Mouse (Mus musculus) heart, adult 2 months (tissue): ENCODE measurements around the gene Rnd2. TPM values are rescaled to one million over a fixed set of nuclear protein-coding genes. Genes with fewer than 3 reads are reported as not detected.

Source experiments
- DNase-seq, 2 experiments: peaks; one replicate each; pipeline ENCODE4 v3.0.0; 2021
- H3K27ac ChIP-seq: fragments of 200-600 bp; 2 replicates; pipeline ENCODE4 v1.8.1; 2022
- H3K27me3 ChIP-seq: fragments of 200-500 bp; 2 replicates; pipeline ENCODE4 v1.6.1; 2012; ENCODE audit warnings: mild to moderate bottlenecking, low read length, inconsistent platforms, mixed read lengths; ENCODE audit not compliant: control insufficient read depth, insufficient read depth
- H3K36me3 ChIP-seq: fragments of 200-500 bp; 2 replicates; pipeline ENCODE4 v1.6.1; 2012; ENCODE audit warnings: low read length, inconsistent platforms; ENCODE audit not compliant: control insufficient read depth, insufficient read depth
- H3K4me1 ChIP-seq: fragments of 200-500 bp; 2 replicates; pipeline ENCODE4 v1.6.1; 2011; ENCODE audit warnings: low read length; ENCODE audit not compliant: control insufficient read depth, insufficient read depth
- H3K4me3 ChIP-seq: fragments of 200-600 bp; 2 replicates; pipeline ENCODE4 v1.8.1; 2022
- H3K79me2 ChIP-seq: fragments of 200-500 bp; replicated peaks from 2 replicates; pipeline ENCODE4 v1.6.1; 2012; ENCODE audit warnings: mild to moderate bottlenecking, inconsistent platforms, low read length, moderate library complexity, mixed read lengths; ENCODE audit not compliant: control insufficient read depth, insufficient read depth
- H3K9ac ChIP-seq: fragments of 200-500 bp; 2 replicates; pipeline ENCODE4 v1.6.1; 2012; ENCODE audit warnings: low read depth, mild to moderate bottlenecking, control low read depth, inconsistent platforms, low read length, mixed read lengths
- CTCF ChIP-seq: fragments of 200-600 bp; IDR thresholded peaks from 2 replicates; pipeline ENCODE4 v1.8.1; 2022; ENCODE audit warnings: antibody characterized with exemption, mild to moderate bottlenecking, moderate library complexity
- EP300 ChIP-seq: fragments of 200-500 bp; IDR thresholded peaks from 2 replicates; pipeline ENCODE4 v1.6.1; 2011; ENCODE audit warnings: low read depth, low read length, control low read depth; ENCODE audit not compliant: insufficient read depth
- POLR2A ChIP-seq: fragments of 200-500 bp; IDR thresholded peaks from 2 replicates; pipeline ENCODE4 v1.6.1; 2011; ENCODE audit warnings: mild to moderate bottlenecking, low read depth, low read length, control low read depth; ENCODE audit not compliant: insufficient read depth
- WGBS: fragments of 180-500 bp; shearing (Covaris S2); methylation state at CpG from one replicate; pipeline ENCODE4 v1.1.7; 2018; 5-methylcytosine and 5-hydroxymethylcytosine counted together
- intact Hi-C: fragments of 180-260 bp; cut with DNase I; formaldehyde crosslinking; loops from one replicate; pipeline ENCODE4 v1.15.1; 2025
- polyA plus RNA-seq: library from polyadenylated mRNA; depleted of rRNA; stranded (reverse); fragments of >200 nt; gene quantifications from 2 replicates; pipeline ENCODE4 v1.2.3, GENCODE M21; 2012
- total RNA-seq, 2 experiments: library from RNA; stranded (reverse); gene quantifications; 2 replicates each; pipeline ENCODE4 v1.2.3; 2021

The Rnd2 gene
- total and polyA plus RNA-seq, 3 experiments, result 5.8 to 8.0 (median 6.5) TPM

- WGBS, result 47% methylated on average over 3 of the region's 3 CpGs
- Histone ChIP-seq H3K79me2 (no peaks in the 10 kb centered on the region), H3K9ac (no peak overlapping the region), H3K27me3 (no peaks in the 10 kb centered on the region), H3K4me3 (no peak overlapping the region), H3K36me3 (no peaks in the 10 kb centered on the region), H3K4me1 (peaks cover 6% of the 10 kb centered on the region; the same call in 1 of the 2 replicates), H3K27ac (no peak overlapping the region)
- DNase-seq, result no peak
- intact Hi-C loops, result no loop called here
- no peak for TF ChIP-seq EP300
- peak; percentile 26; the same call in 1 of the 2 replicates for TF ChIP-seq CTCF
Measured at GRCm38 (mm10) chr11:101419610-101420009, 45.2 kb upstream of the Rnd2 start.

- 0 out of 2 replicates have a peak, but pooled peaks cover 1% of the 10 kb centered on the region for H3K79me2 ChIP-seq
- WGBS, result 78% methylated on average over 5 of the region's 5 CpGs
- H3K4me3 ChIP-seq, result no peak overlapping the region
- H3K9ac ChIP-seq, result no peak overlapping the region
- intact Hi-C loops, result no loop called here
- no peak for DNase-seq
- H3K27me3 ChIP-seq, result no peaks in the 10 kb centered on the region
- H3K27ac ChIP-seq, result no peak overlapping the region
- H3K36me3 ChIP-seq, result no peaks in the 10 kb centered on the region
- no peak for TF ChIP-seq EP300
- TF ChIP-seq POLR2A, result no peak
- TF ChIP-seq CTCF, result no peak
- H3K4me1 ChIP-seq, result peaks cover 6% of the 10 kb centered on the region; the same call in 1 of the 2 replicates
Measured at GRCm38 (mm10) chr11:101420148-101420547, 44.7 kb upstream of the Rnd2 start.

- Histone ChIP-seq H3K79me2 (0 out of 2 replicates have a peak, but pooled peaks cover 1% of the 10 kb centered on the region), H3K27ac (peak within 1 kb of the TSS; percentile 91), H3K27me3 (no peaks in the 10 kb centered on the region), H3K36me3 (peaks cover 4% of the 10 kb centered on the region; the same call in 1 of the 2 replicates), H3K4me1 (peaks cover 8% of the 10 kb centered on the region), H3K4me3 (peak within 1 kb of the TSS; percentile 95), H3K9ac (peak within 1 kb of the TSS; percentile 91)
- intact Hi-C loops, result no loop called here
- WGBS, result 1% methylated on average over 23 of the region's 23 CpGs
- peak; percentile 48; the same call in 1 of the 2 replicates for TF ChIP-seq EP300
- TF ChIP-seq POLR2A, result peak; percentile 60; the same call in 1 of the 2 replicates
- TF ChIP-seq CTCF, result no peak
- peak; percentile 32 to 56 for DNase-seq
Measured at GRCm38 (mm10) chr11:101424105-101424851, 40.5 kb upstream of the Rnd2 start, which contains the start of gene Gm27029. TSS of gene Gm27029 (minus strand) at chr11:101424796.

GRCm38 (mm10) chr11:101424925-101425813 is 39.6 kb upstream of the Rnd2 start, which contains the start of the genes Rundc1 and Ptges3l:
TSS of gene Rundc1 (plus strand) at chr11:101425085.
TSS of gene Ptges3l (minus strand) at chr11:101425333.
- peak within 1 kb of the TSS; percentile 91 for H3K9ac ChIP-seq
- peak; percentile 81 for TF ChIP-seq POLR2A
- TF ChIP-seq CTCF, result peak; percentile 39
- TF ChIP-seq EP300, result no peak

GRCm38 (mm10) chr11:101426165-101426564 is 38.6 kb upstream of the Rnd2 start:
- H3K4me3 ChIP-seq, result peak overlapping the region; percentile 95
- no peak overlapping the region for H3K27ac ChIP-seq
- H3K4me1 ChIP-seq, result peaks cover 8% of the 10 kb centered on the region
- TF ChIP-seq EP300 (no peak), POLR2A (no peak), CTCF (no peak)
- WGBS, result 21% methylated on average over 8 of the region's 8 CpGs
- no peak overlapping the region for H3K9ac ChIP-seq
- no peaks in the 10 kb centered on the region for H3K27me3 ChIP-seq
- intact Hi-C loops, result loop anchor here (2.0 kb wide), 1 partner anchor 15 kb away; no protein-coding TSS in a partner anchor
- peaks cover 4% of the 10 kb centered on the region; the same call in 1 of the 2 replicates for H3K36me3 ChIP-seq
- no peak for DNase-seq
- H3K79me2 ChIP-seq, result 0 out of 2 replicates have a peak, but pooled peaks cover 1% of the 10 kb centered on the region

More at GRCm38 (mm10) chr11:101424925-101425813, 39.6 kb upstream of the Rnd2 start, which contains the start of the genes Rundc1 and Ptges3l:
- H3K36me3 ChIP-seq, result peaks cover 4% of the 10 kb centered on the region; the same call in 1 of the 2 replicates
- H3K27me3 ChIP-seq, result no peaks in the 10 kb centered on the region
- H3K4me3 ChIP-seq, result peak within 1 kb of the TSS; percentile 95
- H3K79me2 ChIP-seq, result 0 out of 2 replicates have a peak, but pooled peaks cover 1% of the 10 kb centered on the region
- WGBS, result under 1% methylated on average over 81 of the region's 81 CpGs
- peaks cover 8% of the 10 kb centered on the region for H3K4me1 ChIP-seq
- H3K27ac ChIP-seq, result peak within 1 kb of the TSS; percentile 91
- intact Hi-C loops, result no loop called here
- peak; percentile 98 to 99 for DNase-seq
